Mouse (Mus musculus) CH12.LX (cell line): ENCODE results near the gene Lrmda. TPM values are rescaled to one million over a fixed set of nuclear protein-coding genes. Genes with fewer than 3 reads are reported as not detected.

Experiments used
- DNase-seq: peaks from one replicate; pipeline ENCODE4 v3.0.0-alpha.2; 2013; ENCODE audit errors: extremely low read depth
- H3K27ac ChIP-seq: 2 replicates; pipeline ENCODE4 v1.5.1; 2012; ENCODE audit warnings: low read depth, mild to moderate bottlenecking, control low read depth, moderate library complexity; ENCODE audit not compliant: insufficient read depth
- H3K27me3 ChIP-seq: replicated peaks from 2 replicates; pipeline ENCODE3; 2012; ENCODE audit warnings: inconsistent platforms
- H3K36me3 ChIP-seq, 2 experiments: replicated peaks in 1 of 2; 2 replicates each; pipeline versions ENCODE3 to v1.6.1; 2012; ENCODE audit warnings: inconsistent platforms in 1 of 2, low read length in 1 of 2, mild to moderate bottlenecking in 1 of 2, mixed read lengths in 1 of 2, moderate library complexity in 1 of 2; ENCODE audit not compliant: control insufficient read depth in 1 of 2, insufficient read depth in 1 of 2
- H3K4me1 ChIP-seq, 2 experiments: 2 replicates each; pipeline ENCODE4 v1.6.1; 2012; ENCODE audit warnings: inconsistent platforms in 1 of 2, moderate library complexity in 1 of 2; ENCODE audit not compliant: insufficient read depth in 2 of 2, control insufficient read depth in 1 of 2
- H3K4me2 ChIP-seq: 2 replicates; pipeline ENCODE4 v1.6.1; 2012; ENCODE audit warnings: low read depth, mild to moderate bottlenecking, control low read depth; ENCODE audit not compliant: poor library complexity, insufficient read depth, severe bottlenecking
- H3K4me3 ChIP-seq, 3 experiments: fragments of 150-350 bp in 1 of 3; sonication (generic) in 1 of 3; replicated peaks in 1 of 3; 2 replicates each; pipeline versions ENCODE3 to v1.5.1; 2011 to 2012; ENCODE audit warnings: low read depth in 2 of 3, low read length in 2 of 3, mild to moderate bottlenecking in 2 of 3, moderate library complexity in 2 of 3, control low read depth in 1 of 3, improper control_type of control experiment in 1 of 3, inconsistent platforms in 1 of 3, mixed read lengths in 1 of 3; ENCODE audit not compliant: poor library complexity in 1 of 3
- H3K79me2 ChIP-seq: replicated peaks from 2 replicates; pipeline ENCODE4 v1.6.1; 2012; ENCODE audit warnings: mild to moderate bottlenecking, moderate library complexity; ENCODE audit not compliant: control insufficient read depth, poor library complexity, insufficient read depth, severe bottlenecking; ENCODE audit errors: extremely low read depth
- H3K9ac ChIP-seq: 2 replicates; pipeline ENCODE4 v1.6.1; 2012; ENCODE audit warnings: low read depth, mild to moderate bottlenecking, control low read depth, moderate library complexity; ENCODE audit not compliant: insufficient read depth
- H3K9me3 ChIP-seq: replicated peaks from 2 replicates; pipeline ENCODE3; 2012; ENCODE audit warnings: low read length, inconsistent platforms, mixed read lengths
- BHLHE40 ChIP-seq: IDR thresholded peaks from 2 replicates; pipeline ENCODE4 v1.6.1; 2011; ENCODE audit warnings: mild to moderate bottlenecking, low read depth, low read length, improper control_type of control experiment
- CHD1 ChIP-seq: IDR thresholded peaks from 2 replicates; pipeline ENCODE4 v1.6.1; 2012; ENCODE audit warnings: low read depth, low read length, improper control_type of control experiment, inconsistent platforms
- CHD2 ChIP-seq: IDR thresholded peaks from 2 replicates; pipeline ENCODE4 v1.6.1; 2011; ENCODE audit warnings: low read length, improper control_type of control experiment
- CTCF ChIP-seq, 2 experiments: IDR thresholded peaks in 1 of 2; conservative IDR thresholded peaks in 1 of 2; 2 replicates each; pipeline ENCODE4 v1.5.1; 2011 to 2012; ENCODE audit warnings: low read depth in 2 of 2, low read length in 2 of 2, improper control_type of control experiment in 1 of 2, inconsistent platforms in 1 of 2, mild to moderate bottlenecking in 1 of 2, moderate library complexity in 1 of 2
- ELF1 ChIP-seq: IDR thresholded peaks from 2 replicates; pipeline ENCODE4 v1.6.1; 2014; ENCODE audit warnings: low read depth, mild to moderate bottlenecking, inconsistent platforms, low read length, improper control_type of control experiment
- EP300 ChIP-seq: IDR thresholded peaks from 2 replicates; pipeline ENCODE4 v1.6.1; 2011; ENCODE audit warnings: low read length, improper control_type of control experiment
- GABPA ChIP-seq: IDR thresholded peaks from 2 replicates; pipeline ENCODE4 v1.6.1; 2012; ENCODE audit warnings: low read depth, low read length, improper control_type of control experiment, inconsistent platforms; ENCODE audit not compliant: insufficient replicate concordance
- HCFC1 ChIP-seq: IDR thresholded peaks from 2 replicates; pipeline ENCODE4 v1.6.1; 2012; ENCODE audit warnings: low read depth, mild to moderate bottlenecking, inconsistent platforms, low read length, improper control_type of control experiment
- IRF4 ChIP-seq: IDR thresholded peaks from 2 replicates; pipeline ENCODE4 v1.6.1; 2014; ENCODE audit warnings: low read depth, mild to moderate bottlenecking, inconsistent platforms, low read length, improper control_type of control experiment
- KAT2A ChIP-seq: IDR thresholded peaks from 2 replicates; pipeline ENCODE4 v1.6.1; 2012; ENCODE audit warnings: low read length, improper control_type of control experiment, inconsistent platforms; ENCODE audit not compliant: insufficient replicate concordance
- MAFK ChIP-seq: IDR thresholded peaks from 2 replicates; pipeline ENCODE4 v1.6.1; 2011; ENCODE audit warnings: low read length, improper control_type of control experiment; ENCODE audit not compliant: insufficient replicate concordance
- MAX ChIP-seq: IDR thresholded peaks from 2 replicates; pipeline ENCODE4 v1.6.1; 2011; ENCODE audit warnings: low read length, improper control_type of control experiment
- MAZ ChIP-seq: IDR thresholded peaks from 2 replicates; pipeline ENCODE4 v1.6.1; 2012; ENCODE audit warnings: low read depth, mild to moderate bottlenecking, inconsistent platforms, low read length, improper control_type of control experiment, moderate library complexity
- MEF2A ChIP-seq: IDR thresholded peaks from 2 replicates; pipeline ENCODE4 v1.6.1; 2014; ENCODE audit warnings: low read depth, mild to moderate bottlenecking, inconsistent platforms, low read length, improper control_type of control experiment, borderline replicate concordance
- MXI1 ChIP-seq: IDR thresholded peaks from 2 replicates; pipeline ENCODE4 v1.6.1; 2011; ENCODE audit warnings: mild to moderate bottlenecking, low read depth, low read length, improper control_type of control experiment
- MYC ChIP-seq: IDR thresholded peaks from 2 replicates; pipeline ENCODE4 v1.6.1; 2011; ENCODE audit warnings: low read depth, mild to moderate bottlenecking, improper control_type of control experiment, low read length
- NELFE ChIP-seq: IDR thresholded peaks from 2 replicates; pipeline ENCODE4 v1.6.1; 2011; ENCODE audit warnings: low read depth, low read length, improper control_type of control experiment
- PAX5 ChIP-seq: IDR thresholded peaks from 2 replicates; pipeline ENCODE4 v1.6.1; 2012; ENCODE audit warnings: low read length, inconsistent platforms, mixed read lengths
- POLR2A ChIP-seq: IDR thresholded peaks from 2 replicates; pipeline ENCODE4 v1.6.1; 2011; ENCODE audit warnings: low read depth, mild to moderate bottlenecking, improper control_type of control experiment, low read length
- RAD21 ChIP-seq: IDR thresholded peaks from 2 replicates; pipeline ENCODE4 v1.6.1; 2011; ENCODE audit warnings: low read depth, mild to moderate bottlenecking, low read length, improper control_type of control experiment, moderate library complexity
- SIN3A ChIP-seq: IDR thresholded peaks from 2 replicates; pipeline ENCODE4 v1.6.1; 2012; ENCODE audit warnings: low read length, improper control_type of control experiment, inconsistent platforms
- SMC3 ChIP-seq: IDR thresholded peaks from 2 replicates; pipeline ENCODE4 v1.6.1; 2011; ENCODE audit warnings: low read depth, low read length, improper control_type of control experiment
- TBP ChIP-seq: conservative IDR thresholded peaks from 2 replicates; pipeline ENCODE4 v1.6.1; 2011; ENCODE audit warnings: low read depth, low read length, improper control_type of control experiment
- UBTF ChIP-seq: IDR thresholded peaks from 2 replicates; pipeline ENCODE4 v1.6.1; 2012; ENCODE audit warnings: low read depth, mild to moderate bottlenecking, inconsistent platforms, low read length, improper control_type of control experiment, moderate library complexity
- USF1 ChIP-seq: IDR thresholded peaks from 2 replicates; pipeline ENCODE4 v1.6.1; 2014; ENCODE audit warnings: low read depth, mild to moderate bottlenecking, inconsistent platforms, low read length, improper control_type of control experiment
- USF2 ChIP-seq: conservative IDR thresholded peaks from 2 replicates; pipeline ENCODE4 v1.6.1; 2011; ENCODE audit warnings: low read depth, low read length, improper control_type of control experiment
- ZC3H11A ChIP-seq: IDR thresholded peaks from 2 replicates; pipeline ENCODE4 v1.6.1; 2012; ENCODE audit warnings: low read depth, mild to moderate bottlenecking, inconsistent platforms, low read length, improper control_type of control experiment
- ZKSCAN1 ChIP-seq: IDR thresholded peaks from 2 replicates; pipeline ENCODE4 v1.6.1; 2012; ENCODE audit warnings: low read depth, inconsistent platforms, low read length, improper control_type of control experiment, borderline replicate concordance
- dilution Hi-C: fragments of 300-500 bp; cut with MboI; formaldehyde crosslinking; loops from 2 replicates; pipeline ENCODE4 v1.14.3; 2020; ENCODE audit warnings: low sequenced_read_pairs; ENCODE audit not compliant: extremely low pct_unique_long_range_greater_than_20kb, extremely low pct_ligation_motif_present
- in situ Hi-C: fragments of 300-500 bp; cut with MboI; formaldehyde crosslinking; loops from 3 replicates; pipeline ENCODE4 v1.14.3; 2019; ENCODE audit warnings: low sequenced_read_pairs, low pct_ligation_motif_present, low pct_unique_long_range_greater_than_20kb, mixed read lengths
- polyA plus RNA-seq: library from polyadenylated mRNA; unstranded; fragments of >175 nt; gene quantifications from 2 replicates; pipeline ENCODE4 v1.2.1, GENCODE M21; 2012; ENCODE audit warnings: low read depth; ENCODE audit not compliant: insufficient read length
- total RNA-seq, 2 experiments: library from RNA; depleted of rRNA; stranded (reverse); fragments of 300-350 nt in 1 of 2; fragments of >200 nt in 1 of 2; gene quantifications; 2 replicates each; pipeline ENCODE4 v1.2.3; 2012 to 2014

Lrmda gene
- total and polyA plus RNA-seq, 3 experiments: 0.89 to 3.7 (median 1.9) TPM

GRCm38 (mm10) chr14:22602308-22602707, 582.8 kb downstream of the Lrmda start:
- no peak for TF ChIP-seq SIN3A
- TF ChIP-seq RAD21: no peak
- no peak for TF ChIP-seq KAT2A
- TF ChIP-seq ZC3H11A: no peak
- TF ChIP-seq MAZ: no peak
- no peak for TF ChIP-seq SMC3
- TF ChIP-seq CTCF (conservative IDR thresholded peaks at IDR 0.05 in 1 of 2, IDR thresholded peaks at IDR 0.05 in 1 of 2; ENCODE audit: low read depth in 2 of 2, low read length in 2 of 2): no peak
- no peak for TF ChIP-seq UBTF
- no peak for TF ChIP-seq ELF1
- no peak for TF ChIP-seq EP300
- TF ChIP-seq PAX5: no peak
- no peak for TF ChIP-seq USF1
- no peak for TF ChIP-seq MYC
- TF ChIP-seq MAFK: no peak
- TF ChIP-seq POLR2A: no peak
- no peak for TF ChIP-seq GABPA
- TF ChIP-seq TBP: no peak
- no peak for TF ChIP-seq IRF4
- H3K4me2 ChIP-seq: no peak overlapping the region
- no peak for DNase-seq
- no peaks in the 10 kb centered on the region for H3K27me3 ChIP-seq
- no peaks in the 10 kb centered on the region for H3K79me2 ChIP-seq
- peaks cover 0 to 2% of the 10 kb centered on the region in 2 experiments for H3K36me3 ChIP-seq
- in situ Hi-C loops (no loop called here), dilution Hi-C loops (no loop called here)
- no peak overlapping the region for H3K4me3 ChIP-seq
- H3K9me3 ChIP-seq: no peaks in the 10 kb centered on the region
- H3K4me1 ChIP-seq: no peaks in the 10 kb centered on the region
- no peak overlapping the region for H3K9ac ChIP-seq
- no peak overlapping the region for H3K27ac ChIP-seq

DNA sequence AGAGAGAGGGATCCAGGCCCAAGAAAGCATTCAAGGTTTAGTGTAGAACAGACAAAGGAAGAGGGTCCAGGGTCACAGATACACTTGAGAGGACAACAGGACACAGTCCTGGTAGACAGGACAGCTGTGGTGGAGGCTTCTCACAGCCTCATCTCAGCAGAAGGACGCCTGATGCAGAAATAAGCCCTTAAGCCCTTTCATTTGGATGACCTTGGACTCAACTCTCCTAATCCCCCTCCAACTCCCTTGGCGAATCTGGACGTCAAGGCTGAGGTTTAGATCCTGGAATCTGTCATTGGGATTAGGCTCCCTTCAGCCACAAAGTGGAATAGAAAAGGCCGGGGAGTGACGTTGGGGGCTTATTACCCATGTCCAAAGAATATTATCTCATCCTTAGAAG, 589.1 kb downstream of the Lrmda start:
- no peak overlapping the region for H3K4me3 ChIP-seq
- no peaks in the 10 kb centered on the region for H3K79me2 ChIP-seq
- H3K9me3 ChIP-seq: no peaks in the 10 kb centered on the region
- no peak overlapping the region for H3K9ac ChIP-seq
- H3K4me2 ChIP-seq: no peak overlapping the region
- dilution Hi-C loops: no loop called here
- H3K4me1 ChIP-seq: no peaks in the 10 kb centered on the region
- H3K27ac ChIP-seq: no peak overlapping the region
- TF ChIP-seq CHD1 (no peak), MYC (no peak), MAZ (no peak), CTCF (conservative IDR thresholded peaks at IDR 0.05 in 1 of 2, IDR thresholded peaks at IDR 0.05 in 1 of 2; ENCODE audit: low read depth in 2 of 2, low read length in 2 of 2) (no peak), ZKSCAN1 (no peak), EP300 (no peak), MXI1 (no peak), MEF2A (no peak), BHLHE40 (no peak), HCFC1 (no peak), SMC3 (no peak), USF2 (no peak), NELFE (no peak), CHD2 (no peak), MAX (no peak)
- TF ChIP-seq, all 38 proteins: peak for 0
- DNase-seq: no peak
- in situ Hi-C loops: no loop called here
- Histone ChIP-seq H3K27me3 (no peaks in the 10 kb centered on the region), H3K36me3 (no peaks in the 10 kb centered on the region)
